Mouse (Mus musculus): ENCODE measurements around the gene Nudt6.

DNA sequence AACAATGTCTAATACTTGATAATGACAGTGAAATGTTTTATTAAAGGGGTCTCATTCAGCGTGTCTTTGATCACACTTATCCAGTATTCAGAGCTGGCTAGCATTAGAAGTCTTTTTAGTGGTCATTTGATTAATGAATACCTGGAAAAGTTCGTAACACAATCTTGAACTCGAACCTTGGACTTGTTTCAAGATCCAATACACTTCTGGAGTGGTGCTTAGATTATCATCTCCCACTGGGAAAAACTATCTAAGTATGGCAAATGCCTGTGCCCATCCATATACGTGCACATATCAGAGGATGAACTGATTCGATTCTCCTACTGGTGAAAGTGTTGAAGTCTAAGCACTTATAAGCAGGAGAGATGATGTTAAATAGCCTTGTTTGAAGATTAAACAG is 1.7 kb downstream of the Nudt6 start:
- TF ChIP-seq ZNF384 (IDR thresholded peaks at IDR 0.05; ENCODE audit: low read depth, low read length) (no peak), NELFE (IDR thresholded peaks at IDR 0.05; ENCODE audit: low read depth, low read length) (no peak), POLR2A (IDR thresholded peaks at IDR 0.05; ENCODE audit: control insufficient read depth in 1 of 2, insufficient read depth in 1 of 2, low read depth in 1 of 2, low read length in 2 of 2, poor library complexity in 1 of 2) (no peak), EP300 (IDR thresholded peaks at IDR 0.05; ENCODE audit: low read depth in 1 of 2, low read length in 2 of 2) (no peak), CTCF (IDR thresholded peaks at IDR 0.05 in 2 of 3, conservative IDR thresholded peaks at IDR 0.05 in 1 of 3; ENCODE audit: control insufficient read depth in 1 of 3, insufficient read depth in 1 of 3, low read depth in 2 of 3, low read length in 3 of 3, poor library complexity in 1 of 3, severe bottlenecking in 1 of 3) (no peak), ZKSCAN1 (IDR thresholded peaks at IDR 0.05; ENCODE audit: low read depth, low read length) (no peak), JUND (IDR thresholded peaks at IDR 0.05; ENCODE audit: low read depth, low read length) (no peak), ZC3H11A (IDR thresholded peaks at IDR 0.05; ENCODE audit: low read depth, low read length) (no peak), GABPA (IDR thresholded peaks at IDR 0.05; ENCODE audit: low read depth, low read length) (no peak), POLR2AphosphoS2 (IDR thresholded peaks at IDR 0.05; ENCODE audit: low read length) (no peak), GATA1 (IDR thresholded peaks at IDR 0.05; ENCODE audit: low read depth, low read length) (no peak), UBTF (IDR thresholded peaks at IDR 0.05; ENCODE audit: borderline replicate concordance, insufficient read depth, low read depth, low read length) (no peak), USF1 (IDR thresholded peaks at IDR 0.05; ENCODE audit: low read depth, low read length) (no peak)

Measured in MEL (cell line).